Mouse (Mus musculus) adrenal gland, adult 2 months (tissue): ENCODE measurements at regions not wholly inside any gene's neighbourhood (a gene's known extent, or its start where the extent isn't known, plus 50 kb on each side); places are given as distances from the start of the nearest gene placed in this dataset.

ENCODE experiments used
- DNase-seq: peaks from one replicate; pipeline ENCODE4 v3.0.0; 2021

DNA sequence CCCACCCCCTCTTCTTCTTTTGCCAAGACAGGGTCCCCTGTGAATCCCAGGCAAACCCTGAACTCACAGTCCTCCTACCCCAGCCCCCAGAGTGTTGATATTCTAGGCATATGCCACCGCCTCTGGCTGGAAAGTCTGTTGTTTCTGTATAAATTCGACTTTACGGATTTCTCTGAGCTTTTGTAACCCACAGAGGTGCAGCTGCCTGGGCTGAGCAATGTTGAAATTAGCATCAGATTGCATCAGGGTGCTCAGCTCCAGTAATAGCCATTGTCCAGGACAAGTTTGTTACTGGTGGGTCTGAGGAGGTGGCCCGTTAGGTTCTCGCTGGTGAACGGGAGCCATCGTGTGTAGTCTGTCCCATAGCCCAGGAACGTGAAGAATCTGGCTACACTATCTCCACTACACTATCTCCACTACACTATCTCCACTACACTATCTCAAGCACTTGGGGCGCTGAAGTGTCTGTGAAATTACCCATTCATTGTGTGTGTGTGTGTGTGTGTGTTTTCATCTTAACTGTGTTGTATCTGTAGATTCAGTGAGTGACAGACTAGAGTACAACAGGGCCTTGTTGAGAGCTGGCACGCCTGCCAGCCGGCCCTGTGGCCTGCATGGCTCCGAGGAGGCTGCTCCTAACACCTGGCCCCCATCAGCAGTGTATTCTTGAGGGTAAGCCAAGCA, 92.4 kb upstream of the Hnrnpk start:
- DNase-seq: no peak

DNA sequence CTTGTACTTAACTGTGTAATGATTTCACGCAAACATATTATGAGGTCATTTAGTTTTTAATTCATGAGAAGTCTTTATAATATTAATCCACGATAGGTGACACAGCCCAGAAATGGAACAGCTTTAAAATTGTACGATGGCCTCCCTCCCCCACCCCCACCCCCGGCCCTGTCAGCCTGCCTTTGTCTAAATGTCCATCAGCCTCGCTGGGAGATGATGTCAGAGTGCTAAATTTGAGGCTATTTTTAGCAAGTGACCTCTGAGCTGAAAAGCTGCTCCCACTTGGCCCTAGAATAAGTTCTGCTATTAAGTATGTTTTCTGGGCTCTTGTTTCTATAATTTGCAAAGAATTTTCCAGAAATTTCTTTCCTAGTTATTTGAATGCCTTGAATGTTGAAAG, 91.6 kb upstream of the Hnrnpk start:
- no peak for DNase-seq

DNA sequence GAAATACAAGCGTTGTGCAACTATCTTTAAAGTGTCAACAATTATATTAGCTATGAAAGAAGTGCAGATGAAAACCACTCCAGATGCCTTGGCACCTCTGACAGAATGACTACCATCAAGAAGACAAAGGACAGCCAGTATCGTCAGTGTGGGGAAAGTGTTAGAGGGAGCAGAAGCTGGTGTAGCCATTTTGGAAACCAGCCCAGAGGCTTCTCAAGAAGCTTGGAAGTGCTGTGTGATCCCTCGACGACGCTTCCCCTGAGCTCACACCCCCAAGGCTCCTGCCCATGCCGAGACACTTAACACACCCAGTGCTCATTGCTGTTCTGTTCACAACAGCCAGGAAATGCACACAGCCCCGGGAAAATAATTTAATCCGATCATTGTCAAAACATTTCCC, 87.7 kb upstream of the Hnrnpk start:
- DNase-seq: no peak

DNA sequence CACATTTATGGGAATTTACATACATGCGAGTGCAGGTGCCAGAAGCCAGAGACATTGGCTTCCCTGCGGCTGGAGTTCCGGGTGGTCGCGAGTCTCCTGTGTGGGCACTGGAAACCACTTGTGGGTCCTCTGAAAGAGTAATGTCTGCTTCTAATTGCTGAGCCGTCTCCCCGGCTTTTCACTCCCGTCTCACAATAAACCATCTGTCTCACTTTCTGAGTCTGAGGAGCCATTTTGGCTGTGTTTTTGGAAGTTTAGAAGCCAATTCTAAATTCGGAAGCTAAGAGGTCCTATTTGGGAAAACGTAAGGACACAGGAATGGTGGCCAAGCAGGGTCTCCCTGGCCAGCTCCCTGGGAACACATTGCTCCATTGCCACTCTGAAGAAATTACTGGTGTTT, 81.9 kb upstream of the Hnrnpk start:
- no peak for DNase-seq

DNA sequence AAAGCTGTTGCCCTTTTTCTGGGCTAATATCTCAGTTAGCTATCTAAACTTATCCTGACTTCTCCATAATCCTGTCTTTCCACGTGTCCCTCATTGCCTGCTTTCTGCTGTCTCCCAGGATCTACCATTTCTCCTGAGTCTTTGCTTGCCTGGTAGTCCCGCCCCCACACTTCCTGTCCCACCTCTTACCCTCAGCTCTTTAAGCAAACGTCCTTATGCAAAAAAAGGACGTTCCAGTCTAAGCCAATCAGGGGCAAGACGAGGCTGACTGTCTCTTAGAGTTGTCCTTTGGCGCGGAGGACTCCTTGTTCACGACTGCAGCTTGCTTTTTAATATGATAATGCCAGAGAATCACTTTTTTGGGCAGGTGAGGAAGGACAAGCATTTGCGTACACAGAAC, 79.6 kb upstream of the Hnrnpk start:
- DNase-seq: no peak

DNA sequence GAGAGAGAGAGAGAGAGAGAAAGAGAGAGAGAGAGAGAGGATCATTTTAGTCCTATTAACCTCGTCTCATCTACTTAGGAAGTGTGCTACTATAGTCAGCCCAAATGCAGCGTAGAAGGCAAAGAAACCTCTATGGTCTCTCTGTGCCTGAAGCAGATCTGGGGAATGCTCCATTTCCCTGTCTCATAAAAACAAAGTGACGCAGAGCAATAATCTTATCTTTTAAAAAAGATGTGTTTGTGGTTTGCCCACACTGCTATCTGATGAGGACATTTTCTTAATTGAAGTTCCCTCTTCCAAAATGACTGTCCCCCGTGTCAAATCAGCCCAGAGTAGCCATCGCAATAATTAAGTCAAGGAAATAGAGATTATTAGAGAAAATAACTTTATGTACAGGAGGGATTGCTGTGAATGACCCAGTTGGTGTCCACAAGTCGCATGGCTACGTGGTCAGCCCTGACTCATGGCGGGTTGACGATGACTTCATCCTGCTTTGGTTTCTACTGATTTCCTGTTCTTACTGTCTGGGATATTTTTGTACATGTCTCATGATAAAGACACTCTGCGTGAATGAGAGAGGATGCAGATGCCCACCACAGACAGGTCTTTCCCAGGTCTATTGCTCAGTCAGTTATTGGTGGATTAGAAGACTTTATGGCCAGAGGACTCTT, 77.9 kb upstream of the Hnrnpk start:
- DNase-seq: no peak

DNA sequence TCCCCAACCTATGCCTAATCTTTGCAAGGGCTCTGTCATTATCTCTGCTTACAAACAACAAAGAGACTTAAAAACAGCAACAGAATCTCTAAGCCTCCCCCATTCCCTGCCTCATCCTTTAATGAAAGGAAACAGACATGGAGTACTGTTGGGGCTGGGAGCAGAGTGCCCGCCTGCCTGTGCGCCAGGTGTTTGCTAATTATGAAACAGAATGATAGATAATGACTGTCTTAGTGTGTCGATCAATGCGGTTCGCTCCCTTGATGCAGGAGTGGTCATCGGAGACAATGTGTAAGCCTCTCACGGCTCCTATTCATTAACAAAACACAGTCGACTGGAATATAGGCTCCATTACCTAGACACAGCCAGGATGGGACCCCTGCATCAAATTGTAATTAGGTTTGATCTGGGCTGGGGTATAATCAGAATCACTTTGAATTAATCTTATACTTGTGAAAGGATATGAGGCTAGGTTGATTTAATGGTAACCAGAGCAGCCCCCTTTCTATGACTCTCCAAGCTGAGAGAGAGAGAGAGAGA, 77.3 kb upstream of the Hnrnpk start:
- DNase-seq: no peak

DNA sequence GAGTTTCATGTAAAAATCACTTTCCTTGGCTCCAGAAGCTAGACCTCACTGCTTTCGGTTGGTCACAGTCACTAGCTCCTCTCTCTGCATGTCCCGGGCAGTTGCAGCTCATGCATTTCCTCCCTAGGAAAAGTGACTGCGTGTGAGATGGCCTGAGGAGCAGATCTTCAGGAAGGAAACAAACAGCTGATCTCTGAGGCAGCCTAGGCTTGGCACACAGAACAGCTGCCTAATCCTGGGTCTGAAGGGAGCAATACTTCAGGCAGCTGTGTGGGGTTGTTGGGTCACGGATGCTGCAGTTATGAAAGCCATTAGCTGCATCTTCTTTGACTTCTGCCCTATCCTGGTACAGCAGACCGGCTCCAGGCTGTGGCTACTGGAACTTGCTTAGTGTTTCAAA, 75.3 kb upstream of the Hnrnpk start:
- no peak for DNase-seq

DNA sequence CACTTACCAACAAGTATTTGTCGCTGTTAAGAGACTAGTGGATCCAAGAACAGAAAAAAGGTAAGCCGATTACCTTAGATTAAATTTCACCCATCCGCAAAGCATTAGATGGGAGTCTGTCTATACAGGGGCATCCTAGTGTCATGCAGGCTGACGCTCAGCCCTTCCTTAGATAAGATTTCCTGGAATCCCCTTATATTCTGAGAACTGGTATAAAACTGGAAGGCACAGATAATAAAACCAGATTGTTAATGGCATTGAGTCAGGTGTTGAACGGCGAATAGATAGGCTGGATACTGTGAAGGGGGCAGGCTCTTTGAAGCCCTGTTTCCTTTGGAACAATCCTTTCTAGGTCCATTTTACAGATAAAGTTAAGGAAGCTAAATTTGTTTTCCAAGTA, 74.1 kb upstream of the Hnrnpk start:
- no peak for DNase-seq

DNA sequence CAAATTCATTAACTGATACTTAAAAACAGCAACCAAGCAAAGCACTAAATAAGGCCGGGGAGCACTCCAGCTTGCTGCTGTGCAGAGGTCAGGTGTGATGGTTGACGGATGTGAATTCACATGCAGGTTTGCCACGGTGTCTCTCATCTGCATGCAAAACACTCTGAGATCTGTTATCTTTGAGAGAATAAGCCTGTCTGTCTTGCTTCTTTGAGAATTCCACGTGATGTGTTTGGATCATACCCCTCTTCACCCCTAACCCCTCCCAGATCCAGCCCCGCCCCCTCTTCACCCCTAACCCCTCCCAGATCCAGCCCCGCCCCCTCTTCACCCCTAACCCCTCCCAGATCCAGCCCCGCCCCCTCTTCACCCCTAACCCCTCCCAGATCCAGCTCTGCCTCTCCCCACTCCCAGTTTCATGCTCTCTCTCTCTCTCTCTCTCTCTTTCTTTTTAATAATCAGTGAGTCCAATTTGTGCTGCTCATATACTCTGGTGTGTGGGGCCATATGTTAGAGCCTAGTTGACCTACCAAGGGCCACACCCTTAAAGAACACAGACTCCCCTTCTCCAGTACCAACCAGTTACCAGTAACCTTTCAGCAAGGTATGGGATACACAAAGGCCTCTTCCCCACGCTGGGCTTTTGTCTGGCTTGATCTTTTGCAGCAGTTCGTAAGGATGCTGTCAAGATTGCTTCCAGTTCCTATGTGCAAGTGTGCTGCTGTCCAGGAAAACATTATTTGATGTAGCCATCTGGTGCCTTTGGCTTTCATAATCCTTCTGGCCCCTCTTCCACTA, 73.1 kb upstream of the Hnrnpk start:
- DNase-seq: no peak

DNA sequence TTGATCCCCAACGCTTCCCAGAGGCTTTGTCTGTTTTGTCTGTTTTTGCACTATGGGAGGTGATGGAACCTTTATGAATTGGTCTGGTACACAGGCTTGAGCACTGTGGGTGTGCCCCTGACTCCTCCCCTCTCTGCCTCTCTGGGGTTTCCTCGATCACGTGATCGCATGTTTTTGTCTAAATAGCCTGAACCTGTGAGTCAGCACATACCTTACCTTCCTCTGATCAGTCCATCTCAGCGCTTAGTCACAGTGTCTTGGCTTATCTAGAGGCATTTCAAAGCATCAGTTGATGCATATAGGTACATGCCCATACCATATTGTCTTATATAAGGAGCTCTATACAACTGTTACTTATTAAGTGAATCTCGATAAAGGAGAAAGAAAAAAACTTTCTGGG, 72.4 kb upstream of the Hnrnpk start:
- no peak for DNase-seq

DNA sequence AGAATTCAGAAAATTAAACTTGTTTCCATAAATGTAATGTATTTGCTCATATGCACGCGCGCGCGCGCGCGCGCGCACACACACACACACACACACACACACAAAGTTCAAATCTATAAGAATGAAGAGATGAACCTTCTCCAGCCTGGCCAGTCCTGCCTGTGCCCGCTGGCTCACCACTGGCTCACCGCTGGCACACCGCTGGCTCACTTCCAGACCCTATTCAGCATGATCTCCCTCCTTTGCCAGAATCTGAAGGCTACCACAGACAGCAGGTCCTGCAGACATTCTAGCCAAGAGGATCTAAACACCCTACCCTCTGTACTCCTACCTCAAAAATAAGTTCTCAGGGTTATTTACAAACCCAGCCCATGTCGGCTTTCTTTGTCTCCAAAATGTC, 69.3 kb upstream of the Hnrnpk start:
- peak; percentile 68 for DNase-seq

DNA sequence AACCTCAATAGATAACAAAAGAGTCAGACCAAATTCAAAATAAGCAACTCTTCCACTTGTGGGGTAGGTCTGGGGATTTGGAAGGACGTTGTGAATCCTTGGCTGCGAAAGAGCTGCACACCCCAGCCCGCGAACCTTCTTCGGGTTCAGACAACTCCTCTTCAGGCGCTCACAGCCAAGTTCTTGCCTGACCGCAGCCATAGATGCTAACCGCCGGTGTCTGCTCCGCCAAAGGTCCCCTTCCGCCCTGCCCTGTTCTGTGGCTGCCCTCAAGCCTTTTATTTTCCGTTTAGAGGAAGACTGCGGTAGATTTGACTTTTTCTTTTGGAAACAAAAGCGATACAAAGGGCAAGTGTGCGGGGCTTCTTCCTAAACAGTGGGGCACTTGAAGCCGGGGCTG, 68.6 kb upstream of the Hnrnpk start:
- DNase-seq: no peak

DNA sequence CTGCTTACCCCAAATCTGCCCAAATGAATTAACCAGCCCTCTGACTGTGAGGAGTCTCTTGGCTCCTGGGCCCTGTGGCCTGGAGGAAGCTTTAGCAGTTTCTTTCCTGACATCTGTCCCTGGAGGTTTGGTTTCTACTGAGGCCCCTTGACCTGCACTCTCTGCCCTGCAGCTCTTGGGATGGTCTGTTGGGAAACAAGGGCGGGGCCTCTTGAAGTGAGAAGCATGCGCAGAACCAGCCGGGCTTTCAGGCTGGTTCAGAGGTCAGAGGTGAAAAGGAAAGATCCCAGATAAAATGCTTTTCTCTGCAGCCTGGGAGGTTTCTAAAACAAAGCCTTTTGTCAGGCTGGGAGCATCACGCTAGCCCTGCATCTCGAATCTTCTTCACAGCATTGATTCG, 66.6 kb upstream of the Hnrnpk start:
- DNase-seq: peak; percentile 39

DNA sequence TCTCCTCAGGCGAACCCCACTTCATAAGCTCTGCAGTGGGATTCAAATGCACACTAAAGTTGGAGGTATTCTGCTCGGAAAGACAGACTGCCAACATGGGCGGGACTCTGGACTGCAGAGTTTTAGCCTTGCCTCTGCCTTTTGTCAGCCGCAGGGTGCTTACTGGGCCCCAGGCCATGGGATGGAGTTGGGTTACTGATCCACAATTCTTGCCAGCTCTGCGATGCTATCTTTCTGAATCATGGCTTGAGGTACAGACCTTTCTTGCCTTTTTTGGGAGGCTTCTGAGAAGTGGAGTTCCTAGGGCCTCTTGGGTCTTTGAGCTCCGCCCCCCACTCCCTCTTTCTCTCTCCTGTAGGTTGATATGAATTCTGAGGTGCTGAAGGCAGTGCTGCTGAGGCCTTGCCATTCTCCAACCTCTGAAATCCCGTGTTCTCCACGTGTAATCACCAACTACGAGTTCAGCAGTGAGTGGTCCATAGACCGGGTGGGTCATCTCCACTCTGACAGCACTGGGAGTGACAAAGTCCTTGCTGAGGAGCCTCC, 64.0 kb upstream of the Hnrnpk start:
- no peak for DNase-seq

DNA sequence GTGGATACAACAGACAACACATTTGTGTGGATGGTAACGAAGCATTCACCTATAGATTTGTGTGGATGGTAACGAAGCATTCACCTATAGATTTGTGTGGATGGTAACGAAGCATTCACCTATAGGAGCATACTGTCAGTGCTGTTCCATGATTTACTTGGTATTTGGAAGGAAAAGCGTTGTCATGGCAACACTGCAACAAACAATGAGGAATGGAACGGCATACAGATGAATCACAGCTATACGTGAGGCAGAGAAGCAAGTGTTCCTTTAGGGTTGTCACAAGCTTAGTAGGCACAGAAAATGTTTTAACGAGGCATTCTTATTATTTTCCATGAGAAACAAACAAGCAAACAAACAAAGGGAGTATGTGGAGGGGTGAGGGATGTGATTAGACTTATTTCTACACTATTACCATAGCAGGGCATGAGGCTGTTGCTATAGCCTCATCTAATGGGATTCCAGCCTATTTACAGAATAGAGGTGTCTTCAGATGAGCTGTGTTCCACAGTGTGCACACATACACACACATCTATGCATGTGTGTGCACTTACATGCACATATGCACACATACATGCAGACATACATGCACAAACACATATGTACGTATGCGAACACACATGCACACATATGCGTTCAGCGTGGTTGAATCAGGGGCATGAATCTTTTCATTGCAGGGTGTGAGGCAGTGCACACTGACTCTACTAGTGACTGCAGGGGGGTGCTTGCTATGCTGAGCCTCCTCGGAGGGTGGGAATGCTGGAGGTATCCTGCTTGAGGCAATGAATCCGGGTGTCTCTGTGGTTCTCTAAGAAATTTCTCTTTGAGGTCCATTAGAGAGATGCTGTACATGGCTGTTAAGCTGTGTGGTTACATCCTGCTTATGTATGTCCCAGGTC, 62.3 kb upstream of the Hnrnpk start:
- DNase-seq: no peak
